24 mouse cellular contexts compared by ENCODE assay signal in genomic region chr14:30372878-30373277, GRCm38 (mm10).
DNase-seq lines count a peak whose midpoint lies in the region; ATAC-seq and TF ChIP-seq lines count a peak whose summit lies in the region.
"Had no signal": no experiment of that assay in that cellular context is flagged by ENCODE, and none has a peak within 500 bp of the region (broad histone marks: within the 10 kb centered on the region; RNA-seq: fewer than 3 reads in every experiment).

No protein-coding gene starts in this region.

- WGBS in kidney, adult 2 months = 37% methylated on average over 1 of the region's 1 CpGs
- WGBS in lung, postnatal 0 days = 18% methylated on average over 1 of the region's 1 CpGs

- no peak overlapping the region for H3K4me3 ChIP-seq in kidney, adult 2 months (ENCODE audit: insufficient read depth, low read depth, low read length)
- H3K4me3 ChIP-seq in lung, postnatal 0 days (ENCODE audit: low read depth, low read length) = no peak overlapping the region
- H3K4me3 ChIP-seq: embryonic facial prominence, embryonic 10.5 days; forebrain, embryonic 15.5 days; heart, embryonic 10.5 days; hindbrain, embryonic 10.5 days; intestine, embryonic 15.5 days; layer of hippocampus, adult 2 months; limb, embryonic 12.5 days; megakaryocyte, embryonic 14.5 days; myocyte had no signal

- no peaks in the 10 kb centered on the region for H3K9me3 ChIP-seq in lung, postnatal 0 days (ENCODE audit: low read length)
- H3K9me3 ChIP-seq: forebrain, embryonic 15.5 days; heart, embryonic 10.5 days; hindbrain, embryonic 10.5 days; intestine, embryonic 15.5 days; limb, embryonic 12.5 days had no signal

- TF ChIP-seq POLR2A in kidney, adult 2 months (IDR thresholded peaks at IDR 0.05; ENCODE audit: low read depth, low read length) = no peak

- ATAC-seq in lung, postnatal 0 days = no peak
- ATAC-seq: forebrain, embryonic 15.5 days; hindbrain, embryonic 16.5 days; intestine, embryonic 15.5 days had no signal

- no peaks in the 10 kb centered on the region for H3K27me3 ChIP-seq in kidney, adult 2 months (replicated peaks; ENCODE audit: control insufficient read depth, insufficient read depth, low read length)
- H3K27me3 ChIP-seq in lung, postnatal 0 days (replicated peaks; ENCODE audit: insufficient read depth, low read length) = no peaks in the 10 kb centered on the region
- no peaks in the 10 kb centered on the region for H3K27me3 ChIP-seq in splenic B cell, adult 2 months (ENCODE audit: control insufficient read depth, insufficient read depth, low read length, poor library complexity, severe bottlenecking)
- H3K27me3 ChIP-seq: forebrain, embryonic 15.5 days; intestine, embryonic 15.5 days; limb, embryonic 12.5 days had no signal

- TF ChIP-seq EP300 in lung, postnatal 0 days (IDR thresholded peaks at IDR 0.05) = no peak

- H3K4me1 ChIP-seq in kidney, adult 2 months (ENCODE audit: control insufficient read depth, insufficient read depth, low read length) = no peaks in the 10 kb centered on the region
- H3K4me1 ChIP-seq in lung, postnatal 0 days (ENCODE audit: insufficient read depth, low read depth, low read length) = no peaks in the 10 kb centered on the region
- H3K4me1 ChIP-seq: forebrain, embryonic 15.5 days; hindbrain, embryonic 10.5 days; intestine, embryonic 15.5 days; limb, embryonic 12.5 days; megakaryocyte, embryonic 14.5 days had no signal

- H3K4me2 ChIP-seq in lung, postnatal 0 days (replicated peaks; ENCODE audit: low read depth, low read length) = no peak overlapping the region
- H3K4me2 ChIP-seq: forebrain, embryonic 15.5 days; intestine, embryonic 15.5 days; limb, embryonic 12.5 days had no signal

- H3K9ac ChIP-seq in lung, postnatal 0 days (replicated peaks; ENCODE audit: low read depth) = no peak overlapping the region
- H3K9ac ChIP-seq: forebrain, embryonic 15.5 days; intestine, embryonic 15.5 days; limb, embryonic 12.5 days; liver, embryonic 14.5 days had no signal

- H3K36me3 ChIP-seq in kidney, adult 2 months (ENCODE audit: control insufficient read depth, insufficient read depth, low read length) = no peaks in the 10 kb centered on the region
- no peaks in the 10 kb centered on the region for H3K36me3 ChIP-seq in lung, postnatal 0 days (ENCODE audit: insufficient read depth, low read length)
- H3K36me3 ChIP-seq in splenic B cell, adult 2 months (ENCODE audit: control insufficient read depth, insufficient read depth, low read length, poor library complexity, severe bottlenecking) = no peaks in the 10 kb centered on the region
- H3K36me3 ChIP-seq: embryonic facial prominence, embryonic 10.5 days; forebrain, embryonic 15.5 days; hindbrain, embryonic 10.5 days; intestine, embryonic 15.5 days; limb, embryonic 12.5 days had no signal

- TF ChIP-seq CTCF in kidney, adult 2 months (conservative IDR thresholded peaks at IDR 0.05; ENCODE audit: insufficient read depth, insufficient read length, low read depth, low read length) = peak; percentile 34
- TF ChIP-seq CTCF in lung, postnatal 0 days (IDR thresholded peaks at IDR 0.05) = peak; percentile 44

- H3K27ac ChIP-seq in kidney, adult 2 months (ENCODE audit: insufficient read depth, low read depth, low read length) = no peak overlapping the region
- H3K27ac ChIP-seq in lung, postnatal 0 days (ENCODE audit: low read length) = no peak overlapping the region
- H3K27ac ChIP-seq: embryonic facial prominence, embryonic 10.5 days; forebrain, embryonic 15.5 days; heart, embryonic 10.5 days; hindbrain, embryonic 10.5 days; intestine, embryonic 15.5 days; layer of hippocampus, adult 2 months; limb, embryonic 12.5 days; liver, embryonic 14.5 days had no signal

- DNase-seq in kidney, adult 2 months = no peak
- no peak for DNase-seq in kidney, adult 8-10 months
- DNase-seq in lung, postnatal 0 days (ENCODE audit: low spot score) = no peak
- no peak for DNase-seq in lung, postnatal 14 days
- DNase-seq in ES-CJ7 (ENCODE audit: low read depth, low spot score) = peak; percentile 26
- DNase-seq in splenic B cell, adult 2 months (ENCODE audit: low read depth, low spot score) = peak; percentile 39
- DNase-seq in neural tube, embryonic 10.5 days (ENCODE audit: extremely low spot score, low spot score) = no peak
- DNase-seq: adrenal gland, postnatal 14 days; cerebellum, adult 9-10 months; gastrocnemius, postnatal 10 days; heart, postnatal 10 days; kidney, postnatal 25 days; midbrain, embryonic 14.5 days had no signal

Comparison
In these comparisons a context has a peak if more than half of its experiments do, and no peak if none do; other contexts are left out.
1. DNase-seq: peak in ES-CJ7 (single experiment) and splenic B cell, adult 2 months (single experiment); none in kidney, adult 2 months (single experiment), kidney, adult 8-10 months (0 of 2), lung, postnatal 0 days (single experiment), lung, postnatal 14 days (single experiment) and neural tube, embryonic 10.5 days (single experiment).